Mouse (Mus musculus): ENCODE measurements around the gene Phf21b. TPM values are rescaled to one million over a fixed set of nuclear protein-coding genes. Genes with fewer than 3 reads are reported as not detected.

Gene Phf21b
- polyA plus RNA-seq, 1 experiment = not detected

DNA sequence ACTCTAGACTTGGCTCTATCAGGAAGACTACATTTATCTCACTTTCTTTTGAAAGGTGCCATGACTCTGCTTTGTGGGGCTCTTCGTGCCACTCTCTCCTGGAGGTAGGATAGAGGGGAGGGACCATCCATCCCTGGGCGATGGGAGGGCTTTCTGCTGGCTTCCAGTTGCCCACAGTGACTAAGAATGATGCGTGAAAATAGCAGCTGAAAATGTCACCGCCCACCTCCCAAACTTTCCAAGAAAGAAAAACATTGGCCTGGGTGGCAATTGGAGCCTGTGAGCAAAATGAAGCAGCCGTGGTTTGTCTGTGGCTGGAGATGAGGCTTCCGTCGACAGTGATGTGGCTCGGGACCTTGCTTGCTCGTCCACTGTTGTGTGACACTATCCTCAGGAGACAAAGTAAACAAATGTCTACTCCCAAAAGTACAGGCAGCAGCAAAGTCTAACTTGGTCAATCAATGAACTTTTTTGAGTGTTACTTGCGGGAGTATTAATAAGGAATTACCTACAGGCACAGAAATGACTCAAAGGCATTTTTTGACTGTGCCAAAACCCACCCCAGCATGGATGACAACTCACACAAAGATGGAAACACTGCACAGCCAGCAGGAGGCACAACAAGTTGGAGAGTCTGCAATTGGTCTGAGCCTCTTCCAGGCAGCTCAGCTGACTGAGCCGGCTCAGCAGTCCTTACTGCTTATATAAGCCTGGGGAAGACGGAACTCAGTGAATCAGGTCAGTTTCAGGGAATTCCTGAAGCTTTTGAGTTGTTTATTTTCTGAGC is 21.4 kb upstream of the Phf21b start:
- H3K4me3 ChIP-seq (ENCODE audit: insufficient read depth, low read depth, low read length) = no peak overlapping the region
- WGBS = 74% methylated on average over 12 of the region's 12 CpGs
- H3K4me1 ChIP-seq (ENCODE audit: control insufficient read depth, insufficient read depth, low read length) = peaks cover 7% of the 10 kb centered on the region
- no peak for TF ChIP-seq CTCF (IDR thresholded peaks at IDR 0.05; ENCODE audit: insufficient read depth, low read depth, low read length)
- TF ChIP-seq POLR2A (IDR thresholded peaks at IDR 0.05; ENCODE audit: insufficient read depth, low read depth, low read length) = no peak
- H3K27ac ChIP-seq (ENCODE audit: insufficient read depth, low read depth, low read length) = no peak overlapping the region

DNA sequence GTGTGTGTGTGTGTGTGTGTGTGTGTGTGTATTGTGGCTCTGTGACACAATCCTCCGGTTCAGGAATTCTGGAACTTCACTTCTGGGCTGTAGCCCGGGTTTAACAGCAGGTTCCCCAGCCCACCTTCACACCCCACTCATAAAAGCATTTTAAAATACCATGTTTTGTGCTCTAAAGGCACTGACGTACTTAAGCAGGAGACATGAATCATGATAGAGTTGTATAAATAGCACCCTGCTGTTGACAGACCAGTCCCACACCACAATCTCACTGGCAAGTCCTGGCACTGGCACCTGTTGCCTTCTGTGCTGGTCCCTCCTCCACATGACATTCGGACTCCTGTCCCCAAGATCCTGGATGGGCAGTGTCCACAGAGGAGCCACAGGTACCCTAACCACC is 18.0 kb upstream of the Phf21b start:
- TF ChIP-seq CTCF (IDR thresholded peaks at IDR 0.05; ENCODE audit: insufficient read depth, low read depth, low read length) (no peak), POLR2A (IDR thresholded peaks at IDR 0.05; ENCODE audit: insufficient read depth, low read depth, low read length) (no peak)
- no peak overlapping the region for H3K27ac ChIP-seq (ENCODE audit: insufficient read depth, low read depth, low read length)
- WGBS = 66% methylated on average over 4 of the region's 4 CpGs

DNA sequence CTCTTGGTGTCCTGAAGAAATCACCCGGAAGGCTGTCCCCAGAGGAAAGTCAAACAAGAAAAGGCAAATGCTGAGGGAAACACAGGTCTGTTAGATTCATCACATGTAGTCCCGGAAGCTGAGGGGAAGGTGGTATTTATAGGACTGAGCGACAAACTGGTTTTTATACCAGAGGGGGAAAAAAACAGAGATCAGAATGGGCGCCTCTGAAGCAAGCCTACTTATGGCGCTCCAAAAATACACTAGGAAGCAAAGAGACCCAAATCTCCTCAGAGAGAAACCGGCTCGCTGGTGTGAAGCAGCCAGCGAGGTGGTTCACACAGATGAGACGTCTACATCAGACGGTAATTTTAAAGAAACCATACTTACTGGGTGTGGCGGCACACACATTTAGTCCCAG is 17.2 kb upstream of the Phf21b start:
- Histone ChIP-seq H3K4me1 (ENCODE audit: control insufficient read depth, insufficient read depth, low read length) (peaks cover 7% of the 10 kb centered on the region), H3K27ac (ENCODE audit: insufficient read depth, low read depth, low read length) (no peak overlapping the region), H3K4me3 (ENCODE audit: insufficient read depth, low read depth, low read length) (no peak overlapping the region)
- TF ChIP-seq CTCF (IDR thresholded peaks at IDR 0.05; ENCODE audit: insufficient read depth, low read depth, low read length) (no peak), POLR2A (IDR thresholded peaks at IDR 0.05; ENCODE audit: insufficient read depth, low read depth, low read length) (no peak)
- WGBS = 59% methylated on average over 11 of the region's 11 CpGs

More for the DNA sequence above, 18.0 kb upstream of the Phf21b start:
- Histone ChIP-seq H3K4me3 (ENCODE audit: insufficient read depth, low read depth, low read length) (no peak overlapping the region), H3K4me1 (ENCODE audit: control insufficient read depth, insufficient read depth, low read length) (peaks cover 7% of the 10 kb centered on the region)

DNA sequence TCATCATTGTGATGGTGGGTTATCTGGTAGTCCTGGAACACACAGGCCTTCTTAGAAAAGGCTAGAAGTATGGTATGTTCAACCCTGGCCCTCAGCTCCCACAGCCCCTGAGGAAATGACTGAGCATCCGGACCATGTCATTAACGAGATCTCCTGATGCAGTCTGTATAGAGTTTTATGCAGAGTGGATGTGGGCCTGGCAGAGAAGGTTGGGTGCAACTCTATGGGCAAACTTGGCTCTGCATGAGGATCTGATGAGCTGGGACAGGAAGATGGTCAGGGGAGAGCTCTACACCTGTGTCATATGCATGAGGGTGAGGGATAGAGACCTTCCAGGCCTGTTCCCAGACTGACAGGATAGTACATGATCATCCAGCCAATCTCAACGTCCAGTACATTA is 16.0 kb upstream of the Phf21b start:
- Histone ChIP-seq H3K4me1 (ENCODE audit: control insufficient read depth, insufficient read depth, low read length) (peaks cover 3% of the 10 kb centered on the region), H3K27ac (ENCODE audit: insufficient read depth, low read depth, low read length) (no peak overlapping the region), H3K4me3 (ENCODE audit: insufficient read depth, low read depth, low read length) (no peak overlapping the region)
- 81% methylated on average over 3 of the region's 3 CpGs for WGBS
- TF ChIP-seq CTCF (IDR thresholded peaks at IDR 0.05; ENCODE audit: insufficient read depth, low read depth, low read length) (no peak), POLR2A (IDR thresholded peaks at IDR 0.05; ENCODE audit: insufficient read depth, low read depth, low read length) (no peak)

DNA sequence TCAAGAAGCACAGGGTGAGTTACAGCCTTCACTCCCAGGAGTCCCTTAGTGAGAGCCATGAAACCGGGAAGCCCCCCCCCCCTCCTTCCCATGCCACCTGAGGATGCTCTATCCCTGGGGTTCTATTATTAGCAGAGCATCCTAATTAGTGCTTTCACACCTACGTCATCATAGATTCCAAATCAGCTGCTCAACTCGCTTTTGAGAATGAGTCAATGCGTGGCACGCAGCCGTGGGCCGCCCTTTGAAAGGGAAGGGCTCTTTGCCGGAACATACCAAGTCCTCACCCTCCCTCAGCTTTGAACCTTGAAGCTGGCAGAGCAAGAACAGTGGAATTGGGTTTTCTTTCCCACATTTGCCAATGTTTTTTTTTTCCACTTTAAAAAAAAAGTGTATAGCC is 6.1 kb upstream of the Phf21b start:
- no peak overlapping the region for H3K4me3 ChIP-seq (ENCODE audit: insufficient read depth, low read depth, low read length)
- TF ChIP-seq POLR2A (IDR thresholded peaks at IDR 0.05; ENCODE audit: insufficient read depth, low read depth, low read length) = no peak
- TF ChIP-seq CTCF (IDR thresholded peaks at IDR 0.05; ENCODE audit: insufficient read depth, low read depth, low read length) = no peak
- 43% methylated on average over 8 of the region's 8 CpGs for WGBS

DNA sequence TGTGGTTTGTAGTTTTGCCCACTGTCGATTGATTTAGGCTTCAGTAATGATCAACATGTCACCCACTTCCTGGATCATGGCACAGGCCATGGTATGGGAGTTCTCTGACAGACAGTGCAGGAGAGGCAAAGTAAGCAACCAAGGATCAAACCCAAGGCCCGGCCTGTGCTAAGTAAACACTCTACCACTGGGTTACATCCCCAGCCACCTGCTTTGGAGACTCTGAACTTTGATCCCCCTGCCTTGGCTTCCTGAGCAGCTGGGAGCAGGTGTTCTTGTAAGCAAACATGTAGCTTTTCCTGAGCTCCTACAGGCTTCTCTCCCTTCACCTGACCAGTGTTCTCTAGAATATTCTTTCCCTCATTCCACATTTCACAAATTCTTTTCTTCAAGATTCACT is 1.8 kb upstream of the Phf21b start:
- no peak for TF ChIP-seq CTCF (IDR thresholded peaks at IDR 0.05; ENCODE audit: insufficient read depth, low read depth, low read length)
- no peak for TF ChIP-seq POLR2A (IDR thresholded peaks at IDR 0.05; ENCODE audit: insufficient read depth, low read depth, low read length)
- 91% methylated on average over 2 of the region's 2 CpGs for WGBS
- Histone ChIP-seq H3K27ac (ENCODE audit: insufficient read depth, low read depth, low read length) (no peak overlapping the region), H3K4me1 (ENCODE audit: control insufficient read depth, insufficient read depth, low read length) (peaks cover 14% of the 10 kb centered on the region), H3K4me3 (ENCODE audit: insufficient read depth, low read depth, low read length) (no peak overlapping the region)

More for the DNA sequence above, 6.1 kb upstream of the Phf21b start:
- Histone ChIP-seq H3K4me1 (ENCODE audit: control insufficient read depth, insufficient read depth, low read length) (peaks cover 13% of the 10 kb centered on the region), H3K27ac (ENCODE audit: insufficient read depth, low read depth, low read length) (no peak overlapping the region)

DNA sequence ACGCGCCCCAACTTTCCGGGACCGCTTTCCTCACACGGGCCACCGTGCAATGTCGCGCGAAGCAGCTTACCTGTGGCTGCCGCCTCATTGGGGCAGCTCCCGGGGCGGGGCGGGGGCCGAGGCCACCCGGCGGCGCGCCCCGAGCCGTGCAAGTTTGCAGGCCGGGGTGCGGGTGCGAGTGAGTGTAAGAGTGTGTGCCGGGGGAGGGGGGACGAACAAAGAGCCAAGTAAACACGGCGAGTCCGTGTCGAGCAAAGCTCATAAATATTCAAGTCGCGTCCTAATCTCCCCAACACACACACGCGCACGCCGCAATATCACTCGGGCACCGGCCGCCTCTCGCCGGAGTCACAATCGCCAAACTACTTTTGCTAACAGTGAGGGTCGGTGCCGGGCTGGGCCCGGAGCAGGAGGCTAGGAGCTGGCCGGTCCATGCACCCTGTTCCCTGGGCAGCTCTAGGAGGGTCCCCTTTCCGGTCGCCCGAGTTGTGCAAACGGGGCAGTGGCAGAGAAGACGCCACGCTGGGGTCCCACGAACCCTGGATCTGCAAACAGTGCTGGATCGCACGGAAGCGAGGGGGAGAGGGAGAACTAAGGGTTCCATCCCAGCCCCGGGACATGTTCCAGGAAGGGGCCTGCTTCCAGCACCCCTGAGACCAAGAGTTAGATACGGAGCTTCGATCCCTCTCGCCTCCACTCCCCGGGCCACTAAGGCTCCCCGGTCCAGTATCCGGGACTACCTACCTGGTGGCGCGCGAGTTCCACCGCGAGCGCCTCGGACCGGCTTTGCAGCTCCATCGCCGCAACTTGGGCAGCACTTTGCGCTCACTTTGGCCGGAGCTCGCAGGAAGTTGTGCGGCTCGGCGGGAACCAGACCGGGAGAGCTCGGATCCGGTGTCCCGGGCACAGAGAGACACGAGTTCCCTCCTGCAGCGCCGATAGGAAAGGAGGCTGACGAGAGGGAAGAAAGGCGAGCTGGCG is 638 bp downstream of the Phf21b start:
- H3K4me3 ChIP-seq (ENCODE audit: insufficient read depth, low read depth, low read length) = peak overlapping the region; percentile 91
- TF ChIP-seq POLR2A (IDR thresholded peaks at IDR 0.05; ENCODE audit: insufficient read depth, low read depth, low read length) = no peak
- no peak for TF ChIP-seq CTCF (IDR thresholded peaks at IDR 0.05; ENCODE audit: insufficient read depth, low read depth, low read length)
- WGBS = under 1% methylated on average over 88 of the region's 88 CpGs
- H3K27ac ChIP-seq (ENCODE audit: insufficient read depth, low read depth, low read length) = peak overlapping the region; percentile 43
- peaks cover 13% of the 10 kb centered on the region for H3K4me1 ChIP-seq (ENCODE audit: control insufficient read depth, insufficient read depth, low read length)

DNA sequence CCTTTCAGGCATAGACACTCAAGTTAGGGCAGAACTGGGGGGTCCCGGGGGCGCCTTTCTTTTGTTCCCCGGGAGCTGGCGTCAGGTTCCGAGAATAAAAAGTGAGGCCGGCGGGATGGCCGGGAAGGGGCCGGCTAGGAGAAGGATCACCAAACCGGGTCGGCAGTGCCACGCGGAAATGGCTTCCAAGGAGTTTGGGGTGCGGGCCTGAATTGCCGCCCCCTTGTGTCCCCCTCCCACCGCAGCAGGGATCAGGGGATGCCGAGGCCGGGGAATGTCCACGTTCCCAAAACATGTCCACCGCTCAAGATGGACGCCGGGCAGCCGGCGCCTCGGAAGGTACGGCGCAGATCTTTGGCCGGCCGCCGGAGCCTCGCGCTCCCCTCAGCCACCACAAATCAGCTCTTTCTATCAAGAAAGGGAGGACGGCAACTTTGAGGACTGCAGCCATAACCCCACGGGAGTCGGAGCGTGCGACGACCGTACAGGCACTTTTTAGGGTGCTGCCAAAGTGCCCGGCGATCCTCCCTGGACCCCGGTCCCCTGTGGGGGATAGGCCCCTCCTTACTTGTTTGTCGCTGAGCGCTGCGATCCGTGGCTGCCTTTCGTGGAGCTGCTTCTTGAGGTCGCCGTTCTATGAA is 1.6 kb downstream of the Phf21b start:
- TF ChIP-seq CTCF (IDR thresholded peaks at IDR 0.05; ENCODE audit: insufficient read depth, low read depth, low read length) (no peak), POLR2A (IDR thresholded peaks at IDR 0.05; ENCODE audit: insufficient read depth, low read depth, low read length) (no peak)
- H3K4me3 ChIP-seq (ENCODE audit: insufficient read depth, low read depth, low read length) = peak overlapping the region; percentile 91
- WGBS = under 1% methylated on average over 49 of the region's 49 CpGs
- H3K27ac ChIP-seq (ENCODE audit: insufficient read depth, low read depth, low read length) = peak overlapping the region; percentile 23; the same call in 1 of the 2 replicates
- peaks cover 13% of the 10 kb centered on the region for H3K4me1 ChIP-seq (ENCODE audit: control insufficient read depth, insufficient read depth, low read length)

Measured in olfactory bulb, adult 2 months (tissue).